Mouse (Mus musculus) kidney, postnatal 0 days (tissue): ENCODE measurements around the gene Adprm. TPM values are rescaled to one million over a fixed set of nuclear protein-coding genes. Genes with fewer than 3 reads are reported as not detected.

Experiments
- ATAC-seq: fragments of 200-750 bp; cut with Nextera tagmentation; replicated peaks from 2 replicates; pipeline ENCODE4 v1.8.0; 2017; ENCODE audit warnings: low read depth, moderate number of reproducible peaks, moderate TSS enrichment, moderate library complexity; ENCODE audit not compliant: low FRiP score
- DNase-seq: peaks from one replicate; pipeline ENCODE4 v3.0.0-alpha.2; 2016; ENCODE audit warnings: low spot score
- H3K27ac ChIP-seq: fragments of 300-500 bp; sonication (generic); 2 replicates; pipeline ENCODE4 v1.5.1; 2014; ENCODE audit warnings: mild to moderate bottlenecking
- H3K27me3 ChIP-seq: fragments of 300-500 bp; sonication (generic); 2 replicates; pipeline ENCODE4 v1.6.1; 2014; ENCODE audit warnings: low read length, mixed read lengths; ENCODE audit not compliant: insufficient read depth
- H3K36me3 ChIP-seq: fragments of 300-500 bp; sonication (generic); 2 replicates; pipeline ENCODE4 v1.6.1; 2014; ENCODE audit warnings: low read length, mixed read lengths; ENCODE audit not compliant: insufficient read depth
- H3K4me1 ChIP-seq: fragments of 300-500 bp; sonication (generic); replicated peaks from 2 replicates; pipeline ENCODE4 v1.6.1; 2014; ENCODE audit warnings: antibody characterized with exemption, low read length, mixed read lengths; ENCODE audit not compliant: insufficient read depth
- H3K4me2 ChIP-seq: fragments of 300-500 bp; sonication (generic); 2 replicates; pipeline ENCODE4 v1.6.1; 2014; ENCODE audit warnings: mild to moderate bottlenecking, low read length, moderate library complexity, mixed read lengths
- H3K4me3 ChIP-seq: fragments of 300-500 bp; sonication (generic); replicated peaks from 2 replicates; pipeline ENCODE4 v1.5.1; 2014; ENCODE audit warnings: low read depth, low read length
- H3K9ac ChIP-seq: fragments of 300-500 bp; sonication (generic); 2 replicates; pipeline ENCODE4 v1.6.1; 2014; ENCODE audit warnings: low read depth, low read length
- H3K9me3 ChIP-seq: fragments of 300-500 bp; sonication (generic); replicated peaks from 2 replicates; pipeline ENCODE4 v1.6.1; 2016; ENCODE audit warnings: low read length, inconsistent platforms, mixed read lengths
- CTCF ChIP-seq: IDR thresholded peaks from 2 replicates; pipeline ENCODE4 v1.5.1; 2016; ENCODE audit warnings: antibody characterized with exemption, low read depth, mild to moderate bottlenecking, moderate library complexity
- WGBS: fragments of 180-500 bp; shearing (Covaris S2); extraction: QIAGEN DNeasy Blood & Tissue Kit; methylation state at CpG from one replicate; pipeline ENCODE4 v1.1.7; 2014; 5-methylcytosine and 5-hydroxymethylcytosine counted together
- polyA plus RNA-seq: library from polyadenylated mRNA; unstranded; fragments of >200 nt; fragmentation: Nextera tagmentation; extraction: Ambion mirVana; gene quantifications from 2 replicates; pipeline ENCODE4 v1.2.1, GENCODE M21; 2015

The Adprm gene
- polyA plus RNA-seq, 1 experiment from 2014 or later, result 29.5 TPM

DNA sequence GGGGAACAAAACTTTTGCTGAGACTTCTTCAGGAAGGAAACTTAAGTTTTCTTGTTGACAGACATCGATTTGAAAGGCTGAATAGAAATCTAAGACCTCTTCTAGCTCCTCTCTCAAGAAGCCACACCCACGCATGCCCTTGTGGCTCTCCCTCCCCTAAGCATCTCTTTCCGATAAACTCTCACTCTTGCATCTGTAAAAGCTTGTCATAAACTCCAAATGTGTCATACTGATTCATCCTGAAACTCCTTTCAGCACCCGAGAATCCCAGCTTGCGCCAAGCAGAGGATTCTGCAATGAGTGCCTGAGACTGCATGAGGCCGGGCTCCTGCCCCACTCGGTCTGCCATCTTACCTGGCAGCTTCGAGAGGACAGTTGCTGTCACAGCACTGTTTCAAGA, 3.9 kb downstream of the Adprm start:
- H3K4me1 ChIP-seq, result 0 out of 2 replicates have a peak, but pooled peaks cover 3% of the 10 kb centered on the region
- 87% methylated on average over 8 of the region's 8 CpGs for whole genome bisulfite sequencing
- H3K9ac ChIP-seq, result no peak overlapping the region
- H3K27ac ChIP-seq, result no peak overlapping the region
- TF ChIP-seq CTCF, result no peak
- 0 out of 2 replicates have a peak, but pooled peaks cover 5% of the 10 kb centered on the region for H3K36me3 ChIP-seq
- no peak overlapping the region for H3K4me2 ChIP-seq
- no peak overlapping the region for H3K4me3 ChIP-seq
- no peak for DNase-seq
- no peaks in the 10 kb centered on the region for H3K27me3 ChIP-seq
- no peaks in the 10 kb centered on the region for H3K9me3 ChIP-seq
- ATAC-seq, result no peak

DNA sequence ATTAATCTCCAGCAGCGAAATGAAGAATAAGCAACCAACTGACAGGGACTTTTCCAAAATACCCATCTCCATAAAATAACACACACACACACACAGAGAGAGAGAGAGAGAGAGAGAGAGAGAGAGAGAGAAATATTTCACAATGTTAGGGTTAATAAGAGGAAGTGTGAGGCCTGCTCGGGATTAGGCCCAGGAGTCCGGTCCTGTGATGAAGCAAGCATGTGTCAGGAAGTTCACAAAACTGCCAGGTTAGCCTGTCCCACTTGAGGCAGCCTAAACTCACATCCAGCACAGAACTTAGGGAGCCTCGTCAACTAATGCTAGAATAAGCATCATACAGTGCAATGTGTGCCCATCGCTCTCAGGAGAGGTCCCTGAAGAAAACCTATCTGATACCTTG, 5.2 kb downstream of the Adprm start:
- Histone ChIP-seq H3K4me1 (no peaks in the 10 kb centered on the region), H3K4me2 (no peak overlapping the region), H3K36me3 (0 out of 2 replicates have a peak, but pooled peaks cover 5% of the 10 kb centered on the region), H3K9me3 (no peaks in the 10 kb centered on the region), H3K4me3 (no peak overlapping the region), H3K27ac (no peak overlapping the region), H3K9ac (no peak overlapping the region), H3K27me3 (no peaks in the 10 kb centered on the region)
- no peak for ATAC-seq
- TF ChIP-seq CTCF, result no peak
- WGBS, result 91% methylated on average over 5 of the region's 5 CpGs
- no peak for DNase-seq

DNA sequence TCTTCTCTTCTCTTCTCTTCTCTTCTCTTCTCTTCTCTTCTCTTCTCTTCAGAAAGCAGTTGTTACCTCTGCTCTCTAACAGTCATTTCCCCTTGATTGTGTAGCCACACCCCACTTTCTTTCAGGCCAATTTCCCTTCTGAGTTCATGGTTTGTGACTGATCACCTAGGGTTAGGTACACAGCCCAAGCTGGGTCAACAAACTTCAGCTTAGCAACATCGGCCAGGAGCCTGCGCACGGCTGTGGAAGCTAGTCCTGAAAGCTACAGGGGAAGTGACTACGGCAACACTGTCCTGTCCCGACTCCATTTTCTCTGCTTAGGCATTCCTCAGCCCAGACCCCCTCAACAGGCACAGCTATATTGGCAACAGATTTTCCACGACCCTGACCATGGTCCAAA, 7.4 kb downstream of the Adprm start:
- Histone ChIP-seq H3K36me3 (peaks cover 24% of the 10 kb centered on the region; the same call in 1 of the 2 replicates), H3K4me1 (no peaks in the 10 kb centered on the region), H3K27ac (no peak overlapping the region), H3K4me3 (no peak overlapping the region), H3K9ac (no peak overlapping the region), H3K4me2 (no peak overlapping the region), H3K9me3 (no peaks in the 10 kb centered on the region), H3K27me3 (no peaks in the 10 kb centered on the region)
- ATAC-seq (no peak; the same call in 1 of the 2 replicates), DNase-seq (no peak)
- TF ChIP-seq CTCF, result no peak
- WGBS, result 62% methylated on average over 6 of the region's 6 CpGs

GRCm38 (mm10) chr11:67043007-67043406, 9.4 kb downstream of the Adprm start:
- Histone ChIP-seq H3K4me3 (no peak overlapping the region), H3K9me3 (no peaks in the 10 kb centered on the region), H3K36me3 (peaks cover 25% of the 10 kb centered on the region; the same call in 1 of the 2 replicates), H3K4me2 (no peak overlapping the region), H3K27ac (no peak overlapping the region), H3K4me1 (no peaks in the 10 kb centered on the region), H3K9ac (no peak overlapping the region), H3K27me3 (no peaks in the 10 kb centered on the region)
- no peak for DNase-seq
- WGBS, result 64% methylated on average over 8 of the region's 8 CpGs
- ATAC-seq, result no peak
- TF ChIP-seq CTCF, result no peak

GRCm38 (mm10) chr11:67040483-67040882, 11.9 kb downstream of the Adprm start:
- Histone ChIP-seq H3K4me3 (no peak overlapping the region), H3K27me3 (no peaks in the 10 kb centered on the region), H3K36me3 (peaks cover 25% of the 10 kb centered on the region; the same call in 1 of the 2 replicates), H3K4me1 (no peaks in the 10 kb centered on the region), H3K9ac (no peak overlapping the region), H3K9me3 (no peaks in the 10 kb centered on the region), H3K27ac (no peak overlapping the region), H3K4me2 (no peak overlapping the region)
- DNase-seq (no peak), ATAC-seq (no peak)
- WGBS, result 94% methylated on average over 6 of the region's 6 CpGs
- no peak for TF ChIP-seq CTCF

DNA sequence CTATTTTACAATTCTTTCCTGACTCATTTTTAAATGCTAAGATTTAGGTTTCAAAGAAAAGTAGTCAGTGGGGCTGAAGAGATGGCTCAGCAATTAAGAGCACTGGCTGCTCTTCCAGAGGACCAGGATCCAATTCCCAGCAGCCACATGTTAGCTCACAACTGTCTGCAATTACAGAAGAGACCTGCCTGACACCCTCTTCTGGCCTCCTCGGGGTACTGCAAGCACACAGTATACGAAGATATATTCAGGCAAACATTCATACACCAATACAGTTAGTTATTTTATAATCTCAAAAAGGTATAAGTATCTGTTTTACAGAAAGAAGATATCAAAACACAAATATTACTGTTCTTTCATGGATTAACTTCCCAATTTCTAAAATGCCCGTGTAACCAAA, 12.6 kb downstream of the Adprm start:
- no peak overlapping the region for H3K4me3 ChIP-seq
- TF ChIP-seq CTCF, result peak; percentile 29; the same call in 1 of the 2 replicates
- WGBS, result 95% methylated on average over 3 of the region's 3 CpGs
- no peak overlapping the region for H3K9ac ChIP-seq
- DNase-seq (no peak), ATAC-seq (no peak)
- peaks cover 25% of the 10 kb centered on the region; the same call in 1 of the 2 replicates for H3K36me3 ChIP-seq
- H3K27ac ChIP-seq, result no peak overlapping the region
- H3K27me3 ChIP-seq, result no peaks in the 10 kb centered on the region
- no peak overlapping the region for H3K4me2 ChIP-seq
- no peaks in the 10 kb centered on the region for H3K9me3 ChIP-seq
- no peaks in the 10 kb centered on the region for H3K4me1 ChIP-seq

DNA sequence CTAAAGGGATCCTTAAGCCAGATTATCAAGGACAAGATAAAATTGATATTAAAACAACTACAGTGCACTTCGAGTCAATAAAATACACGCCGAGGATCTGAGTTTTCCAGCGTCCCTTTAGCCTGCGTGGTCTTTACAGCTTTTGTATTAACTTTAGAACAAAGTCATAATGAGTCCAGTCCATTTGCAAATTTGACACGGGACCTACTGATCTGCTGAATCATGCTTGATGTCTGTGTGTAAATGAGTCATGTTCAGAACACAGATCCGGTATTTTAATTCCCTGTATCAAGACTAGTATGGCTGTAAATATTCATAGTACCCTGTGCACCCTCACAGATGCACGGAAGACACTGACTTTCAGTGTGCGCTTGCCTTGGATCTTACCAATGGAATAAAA, 15.5 kb downstream of the Adprm start:
- no peak overlapping the region for H3K4me3 ChIP-seq
- no peak for ATAC-seq
- no peaks in the 10 kb centered on the region for H3K4me1 ChIP-seq
- H3K36me3 ChIP-seq, result peaks cover 24% of the 10 kb centered on the region; the same call in 1 of the 2 replicates
- no peak overlapping the region for H3K27ac ChIP-seq
- WGBS, result 94% methylated on average over 9 of the region's 9 CpGs
- H3K9me3 ChIP-seq, result no peaks in the 10 kb centered on the region
- no peaks in the 10 kb centered on the region for H3K27me3 ChIP-seq
- no peak for DNase-seq
- H3K9ac ChIP-seq, result no peak overlapping the region
- H3K4me2 ChIP-seq, result no peak overlapping the region
- no peak for TF ChIP-seq CTCF
